8 mouse cellular contexts compared by ENCODE assay signal in the genomic region with DNA sequence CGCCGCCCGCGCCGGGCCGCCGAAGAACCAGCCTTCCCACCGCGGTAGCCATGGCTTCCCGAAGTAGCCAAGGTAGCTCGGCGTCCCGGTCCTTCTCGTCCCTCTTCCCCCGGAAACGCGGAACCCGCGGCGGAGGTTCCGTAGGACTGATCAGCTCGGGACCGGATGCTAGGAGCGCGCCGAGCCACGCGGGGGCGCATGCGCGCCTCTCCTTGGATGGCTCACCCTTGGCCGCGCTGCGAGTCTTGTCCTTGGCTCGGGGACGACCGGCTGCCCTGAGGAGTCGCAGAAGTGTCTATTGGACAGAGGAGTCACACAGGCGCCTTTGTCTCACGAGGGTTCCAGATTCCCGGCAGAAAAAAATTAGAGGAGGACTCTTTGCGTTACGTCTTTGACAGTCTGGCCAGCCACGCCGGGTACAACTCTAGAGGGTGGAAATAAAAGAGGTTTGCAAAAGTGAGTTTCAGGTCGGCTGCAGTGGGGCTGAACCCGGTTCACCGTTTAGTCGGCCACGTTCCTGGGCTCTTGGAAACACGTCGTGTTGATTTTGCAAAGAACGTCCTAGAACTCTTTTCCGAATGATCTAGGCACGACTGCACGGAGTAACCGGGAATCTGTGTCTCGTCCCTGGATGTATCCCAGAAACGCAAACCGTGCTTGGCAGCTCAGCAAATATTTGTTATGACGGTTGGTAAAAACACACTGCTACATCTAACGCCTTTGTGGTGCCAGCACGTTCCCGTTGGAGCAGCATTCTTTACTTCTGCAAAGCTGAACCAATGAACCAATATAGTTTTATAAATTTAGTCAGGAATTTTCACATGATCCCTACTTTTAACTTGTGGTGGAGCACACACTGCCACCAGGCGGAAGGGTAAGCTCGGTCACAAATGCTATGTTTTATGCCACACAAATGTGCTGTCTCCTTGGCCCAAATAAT. TPM values are rescaled to one million over a fixed set of nuclear protein-coding genes. Genes with fewer than 3 reads are reported as not detected.
DNase-seq lines count a peak whose midpoint lies in the region; ATAC-seq and TF ChIP-seq lines count a peak whose summit lies in the region.

A gene (minus strand): TSS at position 577 of the 940 bp plus-strand sequence.

- peak; percentile 80 for TF ChIP-seq POLR2A in cortical plate, adult 2 months (IDR thresholded peaks at IDR 0.05; ENCODE audit: extremely low read depth, insufficient read depth, low read length)

- peak; percentile 97 for ATAC-seq in activated CD4-positive, CD25-positive, alpha-beta regulatory T cell, adult 4 months
- peak; percentile 92 for ATAC-seq in megakaryocyte progenitor cell, adult 5-6 weeks (replicated peaks; ENCODE audit: poor library complexity)

- H3K4me3 ChIP-seq in cortical plate, adult 2 months (ENCODE audit: insufficient read depth, low read length), result peak within 1 kb of the TSS; percentile 73

- peak; percentile 61 for TF ChIP-seq CTCF in cortical plate, adult 2 months (IDR thresholded peaks at IDR 0.05; ENCODE audit: extremely low read depth, insufficient read depth, low read length)

- peaks cover 3% of the 10 kb centered on the region; the same call in 1 of the 2 replicates for H3K4me1 ChIP-seq in cortical plate, adult 2 months (ENCODE audit: control insufficient read depth, insufficient read depth, low read length)

- H3K27ac ChIP-seq in cortical plate, adult 2 months (ENCODE audit: insufficient read depth, low read length), result no peak within 1 kb of the TSS

- DNase-seq in gastrocnemius, adult 8-10 months (ENCODE audit: low spot score in 2 of 2), result peak; percentile 95 to 96
- DNase-seq in induced T-regulatory cell, adult 2 months (ENCODE audit: low read depth), result peak; percentile 98
- DNase-seq in left cerebral cortex, adult 9 months (ENCODE audit: low spot score in 2 of 2), result peak; percentile 69 to 98
- DNase-seq in right cerebral cortex, postnatal 14 days, result peak; percentile 96
- peak; percentile 96 for DNase-seq in urinary bladder, postnatal 36 days (ENCODE audit: low spot score in 2 of 2)

RNA-seq across cellular contexts. Expression of the gene that starts here (rescaled TPM):
- polyA plus RNA-seq in activated CD4-positive, CD25-positive, alpha-beta regulatory T cell, adult 4 months (2017; shearing (Covaris generic)), result 10 to 100 TPM; 22.8 to 25.8 TPM
- polyA plus RNA-seq in cortical plate, adult 2 months (2012; rRNA removed), result 19.7 and 20.6 TPM in 2 replicates
- total RNA-seq in gastrocnemius, adult 8-10 months (2022), result 10 to 100 TPM; 12.0 to 14.5 (median 13.7) TPM
- 44.2 and 44.9 TPM in 2 replicates for total RNA-seq in megakaryocyte progenitor cell, adult 5-6 weeks (2015)
- total RNA-seq in megakaryocyte progenitor cell, adult 5-6 weeks (2017), result 59.1 and 64.1 TPM in 2 replicates
